Mouse (Mus musculus): ENCODE data around the gene Hist1h2ae. TPM values are rescaled to one million over a fixed set of nuclear protein-coding genes. Genes with fewer than 3 reads are reported as not detected.

Gene Hist1h2ae
- total RNA-seq, 2 experiments from 2014 or later = 0.54 to 2.5 TPM

- peak; percentile 66 for DNase-seq
These were observed 49.3 kb downstream of the Hist1h2ae start for GRCm38 (mm10) chr13:23521703-23522102.

Small RNA genes within 50 kb of the gene (microRNA-seq; reads per million reads assigned to microRNA genes)
- gene Gm44297 (ENCODE audit: borderline replicate concordance in 2 of 2) = 0 reads per million in 2 experiments
- gene Gm44359 (ENCODE audit: borderline replicate concordance in 2 of 2) = 0 reads per million in 2 experiments
- 0 reads per million in 2 experiments for gene Gm44394 (ENCODE audit: borderline replicate concordance in 2 of 2)

Other genes starting within 250 kb of the Hist1h2ae start
- gene Zfp322a, start 202.0 kb downstream of the Hist1h2ae start, total RNA-seq (2021) = 10 to 100 TPM in 1 of 2 experiments, 1 to 10 TPM in 1; 8.8 to 10.3 TPM
- gene Abt1, start 147.4 kb downstream of the Hist1h2ae start, total RNA-seq (2021) = 1 to 10 TPM; 2.9 to 3.7 TPM
- not detected for gene Btn1a1, start 105.3 kb downstream of the Hist1h2ae start, total RNA-seq (2021)
- not detected for gene Btn2a2, start 82.4 kb downstream of the Hist1h2ae start, total RNA-seq (2021)
- gene Hist1h4h, start 40.2 kb downstream of the Hist1h2ae start, total RNA-seq (2021) = 100 to 1,000 TPM; 156 to 160 TPM
- gene Hist1h2af, start 37.3 kb downstream of the Hist1h2ae start, total RNA-seq (2021) = 10 to 100 TPM in 1 of 2 experiments, 1 to 10 TPM in 1; 9.5 to 14.9 TPM
- gene Hist1h3g, start 35.8 kb downstream of the Hist1h2ae start, total RNA-seq (2021) = 1 to 10 TPM; 2.0 to 3.9 TPM
- gene Hist1h2bh, start 27.8 kb downstream of the Hist1h2ae start, total RNA-seq (2021) = 1 to 10 TPM in 1 of 2 experiments, under 1 TPM in 1; 0.90 to 1.7 TPM
- 1 to 10 TPM; 5.0 to 6.6 TPM for gene Hist1h3f, start 27.2 kb downstream of the Hist1h2ae start, total RNA-seq (2021)
- 10 to 100 TPM; 15.2 to 26.3 TPM for gene Hist1h4f, start 19.6 kb downstream of the Hist1h2ae start, total RNA-seq (2021)
- gene Hist1h1d, start 18.0 kb downstream of the Hist1h2ae start, total RNA-seq (2021) = 1 to 10 TPM; 1.2 to 2.3 TPM
- 10 to 100 TPM; 11.7 to 13.0 TPM for gene Hist1h3e, start 8.9 kb downstream of the Hist1h2ae start, total RNA-seq (2021)
- gene Hist1h2bg, start 176 bp upstream of the Hist1h2ae start, total RNA-seq (2021) = 10 to 100 TPM; 24.4 to 24.5 TPM
- gene Hist1h2bf, start 3.0 kb upstream of the Hist1h2ae start, total RNA-seq (2021) = 10 to 100 TPM; 10.4 TPM
- gene Hist1h2ad, start 3.2 kb upstream of the Hist1h2ae start, total RNA-seq (2021) = 1 to 10 TPM; 1.5 to 5.5 TPM
- 1 to 10 TPM; 3.4 to 3.8 TPM for gene Hist1h3d, start 4.5 kb upstream of the Hist1h2ae start, total RNA-seq (2021)
- 10 to 100 TPM; 35.7 to 38.0 TPM for gene Hist1h4d, start 10.4 kb upstream of the Hist1h2ae start, total RNA-seq (2021)
- 10 to 100 TPM; 18.0 to 18.2 TPM for gene Hist1h2be, start 49.9 kb upstream of the Hist1h2ae start, total RNA-seq (2021)
- gene Hist1h1e, start 51.3 kb upstream of the Hist1h2ae start, total RNA-seq (2021) = 10 to 100 TPM; 40.0 to 45.3 TPM
- gene Hist1h2ac, start 112.7 kb upstream of the Hist1h2ae start, total RNA-seq (2021) = 1 to 10 TPM in 1 of 2 experiments, under 1 TPM in 1; 0.84 to 2.0 TPM
- 10 to 100 TPM; 67.0 to 81.6 TPM for gene Hist1h2bc, start 113.0 kb upstream of the Hist1h2ae start, total RNA-seq (2021)
- gene Hist1h1t, start 124.6 kb upstream of the Hist1h2ae start, total RNA-seq (2021) = not detected
- gene Hist1h4c, start 127.2 kb upstream of the Hist1h2ae start, total RNA-seq (2021) = 10 to 100 TPM; 53.1 to 63.8 TPM
- gene Hfe, start 139.6 kb upstream of the Hist1h2ae start, total RNA-seq (2021) = 10 to 100 TPM; 14.7 to 24.7 TPM
- 100 to 1,000 TPM; 156 to 159 TPM for gene Hist1h1c, start 167.6 kb upstream of the Hist1h2ae start, total RNA-seq (2021)
- gene Hist1h3c, start 174.4 kb upstream of the Hist1h2ae start, total RNA-seq (2021) = 1 to 10 TPM; 5.0 to 7.1 TPM
- 10 to 100 TPM in 1 of 2 experiments, 1 to 10 TPM in 1; 5.9 to 10.7 TPM for gene Hist1h2bb, start 175.5 kb upstream of the Hist1h2ae start, total RNA-seq (2021)
- gene Hist1h2ab, start 179.9 kb upstream of the Hist1h2ae start, total RNA-seq (2021) = 10 to 100 TPM in 1 of 2 experiments, 1 to 10 TPM in 1; 9.5 to 11.0 TPM
- gene Hist1h3b, start 181.0 kb upstream of the Hist1h2ae start, total RNA-seq (2021) = 10 to 100 TPM in 1 of 2 experiments, 1 to 10 TPM in 1; 9.6 to 17.3 TPM
- 10 to 100 TPM in 1 of 2 experiments, 1 to 10 TPM in 1; 8.6 to 18.2 TPM for gene Hist1h4b, start 185.8 kb upstream of the Hist1h2ae start, total RNA-seq (2021)
- gene Hist1h4a, start 190.0 kb upstream of the Hist1h2ae start, total RNA-seq (2021) = 10 to 100 TPM in 1 of 2 experiments, 1 to 10 TPM in 1; 8.0 to 13.6 TPM
- gene Hist1h3a, start 191.2 kb upstream of the Hist1h2ae start, total RNA-seq (2021) = 10 to 100 TPM; 10.2 to 14.0 TPM
- 1 to 10 TPM; 5.3 to 7.9 TPM for gene Hist1h1a, start 192.4 kb upstream of the Hist1h2ae start, total RNA-seq (2021)
- gene Trim38, start 198.7 kb upstream of the Hist1h2ae start, total RNA-seq (2021) = not detected
- gene Slc17a2, start 235.8 kb upstream of the Hist1h2ae start, total RNA-seq (2021) = not detected